Mouse (Mus musculus): ENCODE results near the gene Ms4a10. TPM values are rescaled to one million over a fixed set of nuclear protein-coding genes. Genes with fewer than 3 reads are reported as not detected.

Gene Ms4a10
- total and polyA plus RNA-seq, 3 experiments = not detected

GRCm38 (mm10) chr19:11015468-11015867 is 41.0 kb upstream of the Ms4a10 start:
- Histone ChIP-seq H3K9me3 (replicated peaks; ENCODE audit: insufficient read depth, low read length) (no peaks in the 10 kb centered on the region), H3K36me3 (ENCODE audit: control insufficient read depth in 1 of 2, insufficient read depth in 2 of 2, low read length in 2 of 2) (no peaks in the 10 kb centered on the region), H3K27me3 (ENCODE audit: control insufficient read depth in 1 of 2, insufficient read depth in 2 of 2, low read length in 2 of 2) (no peaks in the 10 kb centered on the region; a peak in 2 of 4 replicates), H3K79me2 (ENCODE audit: control insufficient read depth, insufficient read depth, low read length, poor library complexity) (no peaks in the 10 kb centered on the region), H3K27ac (ENCODE audit: control insufficient read depth, low read depth, low read length) (no peak overlapping the region), H3K4me1 (ENCODE audit: control insufficient read depth in 1 of 2, insufficient read depth in 2 of 2, low read length in 2 of 2) (no peaks in the 10 kb centered on the region), H3K4me3 (ENCODE audit: control insufficient read depth in 1 of 2, insufficient read depth in 1 of 2, low read depth in 2 of 2, low read length in 2 of 2) (no peak overlapping the region), H3K9ac (ENCODE audit: control insufficient read depth, low read depth, low read length, poor library complexity, severe bottlenecking) (no peak overlapping the region)
- TF ChIP-seq ZNF384 (IDR thresholded peaks at IDR 0.05; ENCODE audit: low read depth, low read length) (no peak), MAFK (IDR thresholded peaks at IDR 0.05; ENCODE audit: borderline replicate concordance, low read depth, low read length) (no peak), GATA1 (IDR thresholded peaks at IDR 0.05; ENCODE audit: low read depth, low read length) (no peak), SIN3A (IDR thresholded peaks at IDR 0.05; ENCODE audit: low read length) (no peak), POLR2AphosphoS5 (IDR thresholded peaks at IDR 0.05; ENCODE audit: borderline replicate concordance, low read depth, low read length) (no peak), MXI1 (IDR thresholded peaks at IDR 0.05; ENCODE audit: low read depth, low read length) (no peak), RCOR1 (IDR thresholded peaks at IDR 0.05; ENCODE audit: low read depth, low read length) (no peak), MYB (IDR thresholded peaks at IDR 0.05; ENCODE audit: low read depth, low read length) (no peak)
- DNase-seq (ENCODE audit: low read depth, low spot score) = no peak

- H3K9ac ChIP-seq (ENCODE audit: control insufficient read depth, low read depth, low read length, poor library complexity, severe bottlenecking) = no peak within 1 kb of the TSS
- TF ChIP-seq MYC (IDR thresholded peaks at IDR 0.05; ENCODE audit: low read depth, low read length) = no peak
- H3K27ac ChIP-seq (ENCODE audit: control insufficient read depth, low read depth, low read length) = no peak within 1 kb of the TSS
- H3K4me3 ChIP-seq (ENCODE audit: control insufficient read depth in 1 of 2, insufficient read depth in 1 of 2, low read depth in 2 of 2, low read length in 2 of 2) = no peak within 1 kb of the TSS
- no peak for DNase-seq (ENCODE audit: low read depth, low spot score)
- H3K79me2 ChIP-seq (ENCODE audit: control insufficient read depth, insufficient read depth, low read length, poor library complexity) = no peaks in the 10 kb centered on the region
- peaks cover 8% of the 10 kb centered on the region in 2 experiments for H3K27me3 ChIP-seq (ENCODE audit: control insufficient read depth in 1 of 2, insufficient read depth in 2 of 2, low read length in 2 of 2)
- H3K9me3 ChIP-seq (replicated peaks; ENCODE audit: insufficient read depth, low read length) = no peaks in the 10 kb centered on the region
- H3K4me1 ChIP-seq (ENCODE audit: control insufficient read depth in 1 of 2, insufficient read depth in 2 of 2, low read length in 2 of 2) = no peaks in the 10 kb centered on the region
- H3K36me3 ChIP-seq (ENCODE audit: control insufficient read depth in 1 of 2, insufficient read depth in 2 of 2, low read length in 2 of 2) = no peaks in the 10 kb centered on the region
Measured at GRCm38 (mm10) chr19:10993150-10993549, 18.7 kb upstream of the Ms4a10 start, which contains the start of gene Ms4a15. Gene Ms4a15 (minus strand): TSS chr19:10993250.

GRCm38 (mm10) chr19:10991911-10992310 is 17.4 kb upstream of the Ms4a10 start:
- Histone ChIP-seq H3K9me3 (replicated peaks; ENCODE audit: insufficient read depth, low read length) (no peaks in the 10 kb centered on the region), H3K36me3 (ENCODE audit: control insufficient read depth in 1 of 2, insufficient read depth in 2 of 2, low read length in 2 of 2) (no peaks in the 10 kb centered on the region), H3K9ac (ENCODE audit: control insufficient read depth, low read depth, low read length, poor library complexity, severe bottlenecking) (no peak overlapping the region), H3K27me3 (ENCODE audit: control insufficient read depth in 1 of 2, insufficient read depth in 2 of 2, low read length in 2 of 2) (peaks cover 8% of the 10 kb centered on the region in 2 experiments), H3K4me3 (ENCODE audit: control insufficient read depth in 1 of 2, insufficient read depth in 1 of 2, low read depth in 2 of 2, low read length in 2 of 2) (no peak overlapping the region), H3K4me1 (ENCODE audit: control insufficient read depth in 1 of 2, insufficient read depth in 2 of 2, low read length in 2 of 2) (no peaks in the 10 kb centered on the region), H3K79me2 (ENCODE audit: control insufficient read depth, insufficient read depth, low read length, poor library complexity) (no peaks in the 10 kb centered on the region), H3K27ac (ENCODE audit: control insufficient read depth, low read depth, low read length) (no peak overlapping the region)
- TF ChIP-seq MAX (IDR thresholded peaks at IDR 0.05; ENCODE audit: low read length) = no peak
- no peak for TF ChIP-seq ZNF384 (IDR thresholded peaks at IDR 0.05; ENCODE audit: low read depth, low read length)
- no peak for TF ChIP-seq MYB (IDR thresholded peaks at IDR 0.05; ENCODE audit: low read depth, low read length)
- no peak for TF ChIP-seq ELF1 (IDR thresholded peaks at IDR 0.05; ENCODE audit: low read depth, low read length)
- no peak for DNase-seq (ENCODE audit: low read depth, low spot score)
